Mouse (Mus musculus): ENCODE results near the gene Usp45.

Usp45 gene

DNA sequence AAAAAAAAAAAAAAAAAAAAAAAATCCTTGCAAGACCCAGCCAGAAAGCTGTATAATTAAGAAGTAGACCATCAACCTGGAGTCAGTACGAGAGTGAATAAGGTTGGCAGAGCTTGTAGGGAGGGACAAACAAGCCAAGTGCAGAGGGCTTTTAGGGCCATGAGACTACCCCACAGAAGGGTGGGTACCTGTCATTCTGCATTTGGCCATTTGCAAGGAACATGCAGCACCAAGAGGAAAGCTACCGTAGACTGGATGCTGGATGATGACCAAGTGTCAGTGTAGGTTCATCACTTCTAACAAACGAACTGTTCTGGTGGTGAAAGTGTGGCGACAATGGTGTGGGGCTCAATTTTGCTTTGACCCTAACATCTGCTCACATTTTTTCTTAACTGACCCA is 22.9 kb downstream of the Usp45 start:
- no peak for DNase-seq (ENCODE audit: low spot score in 2 of 2)

DNA sequence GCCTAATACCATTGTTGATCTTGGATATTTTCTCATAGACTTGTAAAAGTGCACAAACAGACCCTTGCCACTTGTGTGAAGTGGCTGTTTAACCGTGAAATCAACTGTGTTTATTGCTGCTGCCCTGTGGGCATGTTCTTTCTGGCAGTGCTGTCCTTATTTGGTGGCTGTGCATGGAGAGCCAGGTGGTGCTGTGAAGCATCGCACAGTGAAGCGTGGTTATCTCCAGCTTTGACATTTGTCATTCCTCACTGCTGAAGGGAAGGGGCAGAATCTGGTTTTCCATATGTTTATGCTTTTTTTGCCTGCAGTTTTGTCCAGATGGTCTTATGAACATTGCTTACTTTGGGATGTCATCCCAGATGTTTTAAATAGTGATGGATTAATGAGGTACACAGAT is 26.7 kb downstream of the Usp45 start:
- no peak for DNase-seq (ENCODE audit: low spot score in 2 of 2)

DNA sequence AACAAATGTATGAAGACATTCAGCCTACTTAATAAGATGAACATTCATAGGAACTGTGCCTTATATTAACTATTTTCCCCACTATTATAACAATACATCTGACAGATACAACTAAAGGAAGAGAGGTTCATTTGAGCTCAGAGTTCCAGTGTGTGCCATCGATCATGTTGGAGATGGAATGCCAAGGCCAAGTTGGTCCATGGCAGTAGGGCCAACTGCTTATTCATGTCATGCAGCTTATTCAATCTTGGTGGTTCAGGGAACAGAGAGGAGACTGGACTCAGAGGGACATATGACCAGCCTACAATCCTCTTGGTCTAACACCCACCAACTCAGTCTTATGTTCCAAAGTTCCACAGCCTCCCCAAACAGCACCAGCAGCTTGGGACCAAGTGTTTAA is 34.1 kb downstream of the Usp45 start:
- DNase-seq (ENCODE audit: low spot score in 2 of 2): no peak

DNA sequence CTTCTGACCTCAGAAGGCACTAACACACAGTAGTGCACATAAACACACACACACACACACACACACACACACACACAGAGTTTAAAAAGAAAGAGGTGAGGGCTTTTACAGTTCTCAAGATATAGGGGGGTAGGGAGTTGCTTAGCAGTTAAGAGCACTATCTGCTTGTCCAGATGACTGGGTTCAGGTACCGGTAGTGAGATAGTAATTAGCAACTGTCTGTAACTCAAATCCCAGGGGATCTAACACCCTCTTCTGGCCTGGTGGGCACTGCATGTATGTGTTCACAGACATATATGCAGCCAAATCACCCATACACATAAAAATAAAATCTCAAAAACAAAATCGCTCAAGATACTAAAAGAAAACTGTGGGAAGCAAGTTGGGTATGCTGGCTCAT is 34.7 kb downstream of the Usp45 start:
- no peak for DNase-seq (ENCODE audit: low spot score in 2 of 2)

DNA sequence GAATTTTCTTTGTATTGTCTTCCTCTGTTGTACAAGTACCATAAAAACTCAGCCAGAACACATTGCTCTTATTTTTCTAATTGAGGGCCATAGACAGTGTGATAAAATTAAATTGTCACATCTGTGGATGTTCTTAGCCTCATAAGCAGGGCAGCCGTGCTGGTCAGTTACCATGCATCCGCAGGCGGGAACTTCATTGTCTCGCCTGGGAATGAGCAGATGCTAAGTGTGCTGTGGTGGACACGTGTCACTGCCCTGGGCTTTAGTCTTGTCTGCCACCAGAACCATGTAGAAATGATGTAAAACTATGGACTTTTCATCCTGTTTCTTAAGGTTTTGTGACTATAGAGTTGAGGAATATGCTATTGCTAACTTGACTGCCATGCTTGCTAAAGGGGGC is 40.2 kb downstream of the Usp45 start:
- no peak for DNase-seq (ENCODE audit: low spot score in 2 of 2)

DNA sequence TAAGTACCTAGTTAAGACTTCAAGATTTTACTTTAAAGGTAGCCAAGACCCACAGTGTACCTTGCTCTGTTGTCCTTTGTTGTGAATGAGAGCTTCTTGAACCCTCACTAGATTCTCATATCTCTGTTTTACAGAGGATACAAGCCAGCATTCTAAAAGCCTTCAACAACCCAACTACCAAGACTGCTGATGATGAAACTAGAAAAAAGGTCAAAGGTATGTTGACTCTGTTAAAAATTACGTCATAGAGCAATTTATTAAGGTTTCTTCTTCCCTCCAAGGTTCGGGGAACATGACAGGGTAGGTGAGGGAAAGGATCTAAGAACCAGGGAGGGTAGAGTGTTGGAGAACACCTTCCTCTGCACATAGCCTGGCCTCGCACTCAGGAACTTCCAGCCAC is 43.7 kb downstream of the Usp45 start:
- DNase-seq (ENCODE audit: low spot score in 2 of 2): no peak

DNA sequence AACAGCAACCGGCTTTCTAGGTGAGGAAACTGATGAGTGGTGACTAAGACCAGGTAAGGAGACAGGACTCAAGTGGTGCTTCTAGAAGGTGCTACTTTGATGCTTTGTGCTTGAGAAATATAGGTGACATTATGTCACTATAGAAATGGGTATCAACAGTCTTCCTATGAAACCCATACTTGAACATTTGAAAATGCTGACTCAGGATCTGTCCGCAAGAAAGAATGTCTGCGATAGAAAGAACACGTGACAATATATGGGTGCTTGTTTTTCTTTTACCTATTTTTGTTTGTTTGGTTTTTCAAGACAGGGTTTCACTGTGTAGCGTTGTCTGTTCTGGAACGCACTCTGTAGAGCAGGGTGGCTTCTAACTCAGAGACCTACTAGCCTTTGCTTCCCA is 45.7 kb downstream of the Usp45 start:
- no peak for DNase-seq (ENCODE audit: low spot score in 2 of 2)

DNA sequence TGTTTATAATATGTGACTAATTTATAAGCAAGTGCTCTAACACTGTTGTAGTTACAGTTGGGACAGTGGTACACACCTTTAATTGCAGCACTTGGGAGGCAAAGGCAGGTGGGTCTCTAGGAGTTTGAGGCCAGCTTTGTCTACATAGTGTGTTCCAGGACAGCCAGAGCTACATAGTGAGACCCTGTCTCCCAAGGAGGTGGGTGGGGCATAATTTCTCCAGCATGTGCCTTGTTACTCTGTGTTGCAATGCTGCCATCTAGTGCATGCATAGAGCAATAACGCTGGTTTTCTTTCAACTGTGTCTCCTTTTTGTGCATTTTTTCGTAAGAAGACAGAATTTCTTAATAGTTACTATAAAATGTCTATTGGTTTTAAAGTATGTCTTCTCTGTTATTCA is 47.1 kb downstream of the Usp45 start:
- peak; percentile 29 to 37 for DNase-seq (ENCODE audit: low spot score in 2 of 2)

DNA sequence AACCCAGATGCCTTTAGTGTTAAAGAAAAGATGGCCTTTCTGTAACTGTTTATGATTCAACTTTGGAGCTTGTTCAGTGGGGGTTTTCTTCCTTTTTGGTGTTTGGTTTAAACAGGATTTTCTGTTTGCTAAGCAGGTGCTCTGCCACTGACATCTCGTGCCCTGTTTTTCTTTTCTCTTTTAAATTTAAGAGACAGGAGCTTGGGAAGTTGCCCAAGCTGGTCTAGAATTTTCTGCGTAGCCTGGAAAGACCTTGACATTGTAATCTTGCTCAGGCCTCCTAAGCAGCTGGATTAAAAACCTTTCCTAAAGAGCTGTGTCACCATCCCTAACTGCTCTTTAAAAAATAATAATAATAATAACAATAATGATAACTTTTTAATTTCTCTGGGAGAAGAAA is 59.7 kb downstream of the Usp45 start:
- DNase-seq (ENCODE audit: low spot score in 2 of 2): no peak

DNA sequence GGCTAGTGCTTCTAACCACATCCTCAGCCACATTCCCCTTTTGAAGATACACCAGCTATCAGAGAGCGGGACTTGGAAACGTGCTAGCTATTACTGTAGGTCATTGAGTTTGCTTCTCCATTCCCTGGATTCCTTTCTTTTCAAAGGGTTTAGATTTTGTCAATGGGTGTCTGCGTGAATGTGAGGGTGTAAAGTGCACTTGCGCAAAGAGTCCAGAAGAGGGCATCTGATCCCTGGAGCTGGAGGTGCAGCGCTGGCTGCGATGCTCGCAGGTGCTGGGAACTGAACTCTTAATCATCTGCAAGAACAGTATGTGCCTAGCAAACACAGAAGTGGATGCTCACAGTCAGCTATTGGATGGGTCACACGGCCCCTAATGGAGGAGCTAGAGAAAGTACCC is 65.9 kb downstream of the Usp45 start:
- no peak for DNase-seq (ENCODE audit: low spot score in 2 of 2)

DNA sequence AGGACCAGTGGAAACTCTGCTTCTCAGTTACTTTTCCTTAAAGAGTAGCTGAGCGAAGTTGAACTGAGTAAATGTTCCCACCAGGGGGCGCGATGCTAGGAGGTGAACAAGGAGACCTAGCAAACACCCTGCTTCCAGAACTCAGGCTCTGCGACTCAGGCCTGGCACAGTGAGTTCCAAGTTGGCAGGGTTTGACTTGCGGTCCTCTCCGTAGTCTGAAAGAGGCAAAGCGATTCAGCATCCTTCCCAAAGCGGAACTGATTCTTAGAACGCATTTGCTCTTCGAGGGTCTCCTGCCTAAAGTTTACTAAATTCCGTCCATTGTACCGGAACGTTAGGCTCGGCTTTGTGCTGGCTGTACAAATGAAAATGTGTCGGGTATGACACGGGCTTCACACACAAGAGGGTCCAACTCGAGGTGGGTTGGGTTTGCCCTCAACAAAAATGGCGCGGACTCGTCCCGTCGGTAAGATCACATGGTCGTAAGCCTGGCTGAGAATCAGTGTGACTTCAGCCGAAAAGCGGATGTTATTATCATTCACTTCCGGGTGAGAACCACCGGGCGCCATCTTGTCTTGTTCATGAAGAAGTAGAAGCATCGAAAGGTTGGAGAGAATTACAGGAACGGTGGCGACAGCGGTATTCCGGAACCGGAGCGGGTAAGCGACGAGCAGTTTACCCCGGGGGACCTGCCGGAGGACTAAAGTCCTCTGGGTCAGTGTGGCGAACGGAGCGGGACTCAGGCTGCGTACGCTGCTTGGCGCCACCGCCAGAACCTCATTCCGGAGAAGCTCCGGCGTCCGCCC is 80.7 kb downstream of the Usp45 start, which contains the start of gene Pnisr:
Pnisr (plus strand) TSS at position 103 of the 806 bp plus-strand sequence.
- DNase-seq (ENCODE audit: low spot score in 2 of 2): peak; percentile 93 to 97

DNA sequence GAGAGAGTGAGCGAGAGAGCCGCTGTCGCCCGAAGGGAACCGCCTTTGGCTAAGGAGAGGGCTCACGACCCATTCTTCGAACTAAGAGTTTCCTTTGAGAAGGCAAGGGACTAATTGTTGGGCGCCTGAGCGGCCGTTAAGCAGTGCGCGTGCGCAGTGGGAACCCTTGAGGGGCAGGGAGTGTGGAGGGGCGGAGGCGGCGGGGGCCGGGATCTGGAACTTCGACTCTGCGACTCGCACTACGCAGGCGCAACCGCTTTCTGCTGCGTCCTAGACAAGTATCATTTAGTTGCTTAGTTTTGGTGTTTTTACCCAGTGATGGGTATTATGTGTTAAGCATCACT is 81.3 kb downstream of the Usp45 start:
- DNase-seq (ENCODE audit: low spot score in 2 of 2): peak; percentile 85 to 90

DNA sequence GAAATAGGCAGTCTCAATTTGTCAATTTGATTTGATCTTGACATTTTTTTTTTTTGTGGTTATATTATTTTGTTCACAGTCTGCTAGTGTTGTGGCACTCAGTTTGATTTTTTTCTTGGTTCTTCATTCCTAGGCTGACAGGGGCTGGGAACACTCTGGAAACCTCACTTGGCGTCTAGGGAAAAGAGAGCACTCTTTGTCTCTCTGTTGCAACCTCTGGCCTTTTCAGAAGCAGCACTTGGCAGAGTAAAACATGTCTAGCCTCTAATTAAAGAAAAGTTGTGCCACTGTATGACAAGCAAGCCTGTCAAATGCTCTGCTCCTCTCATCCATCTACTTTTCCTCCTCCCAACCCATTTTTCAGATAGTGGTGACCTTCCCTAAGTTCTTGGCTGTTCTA is 90.5 kb downstream of the Usp45 start:
- DNase-seq (ENCODE audit: low spot score in 2 of 2): no peak

DNA sequence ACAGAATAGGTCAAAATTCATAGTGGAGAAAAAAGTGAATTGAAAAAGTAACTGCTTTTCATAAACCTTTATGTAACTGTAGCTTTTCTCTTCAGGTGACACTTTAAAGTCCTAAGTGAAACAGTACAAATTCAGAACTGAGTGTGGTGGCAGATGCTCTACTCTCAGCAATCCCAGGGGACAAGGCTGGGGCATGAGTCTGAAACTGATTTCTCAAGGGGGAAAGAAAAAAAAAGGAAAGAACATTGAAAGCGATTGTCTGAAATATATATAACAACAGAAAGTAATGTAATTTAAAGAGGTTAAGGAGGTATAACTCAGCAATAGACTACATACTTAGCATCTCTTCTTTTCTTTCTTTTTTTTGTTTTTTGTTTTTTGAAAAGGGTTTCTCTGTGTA is 98.3 kb downstream of the Usp45 start:
- no peak for DNase-seq (ENCODE audit: low spot score in 2 of 2)

DNA sequence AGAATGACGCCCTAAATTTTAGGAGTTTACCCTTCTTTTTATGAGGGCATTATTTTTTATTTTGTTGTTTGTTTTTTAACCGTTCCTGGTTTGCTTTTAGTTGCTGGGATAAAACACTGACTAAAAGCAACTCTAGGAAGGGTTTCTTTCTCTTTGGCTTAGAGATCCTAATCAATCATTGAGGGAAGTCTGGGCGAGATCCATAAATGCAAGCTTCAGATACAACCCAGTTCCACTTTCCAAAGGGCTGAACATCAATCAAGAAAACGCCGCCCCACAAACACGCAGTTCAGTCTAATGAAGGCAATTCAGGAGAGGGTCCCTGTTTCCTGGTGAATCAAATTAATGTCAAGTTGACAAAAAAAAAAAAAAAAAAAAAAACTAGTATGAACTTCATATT is 111.8 kb downstream of the Usp45 start:
- no peak for DNase-seq (ENCODE audit: low spot score in 2 of 2)

DNA sequence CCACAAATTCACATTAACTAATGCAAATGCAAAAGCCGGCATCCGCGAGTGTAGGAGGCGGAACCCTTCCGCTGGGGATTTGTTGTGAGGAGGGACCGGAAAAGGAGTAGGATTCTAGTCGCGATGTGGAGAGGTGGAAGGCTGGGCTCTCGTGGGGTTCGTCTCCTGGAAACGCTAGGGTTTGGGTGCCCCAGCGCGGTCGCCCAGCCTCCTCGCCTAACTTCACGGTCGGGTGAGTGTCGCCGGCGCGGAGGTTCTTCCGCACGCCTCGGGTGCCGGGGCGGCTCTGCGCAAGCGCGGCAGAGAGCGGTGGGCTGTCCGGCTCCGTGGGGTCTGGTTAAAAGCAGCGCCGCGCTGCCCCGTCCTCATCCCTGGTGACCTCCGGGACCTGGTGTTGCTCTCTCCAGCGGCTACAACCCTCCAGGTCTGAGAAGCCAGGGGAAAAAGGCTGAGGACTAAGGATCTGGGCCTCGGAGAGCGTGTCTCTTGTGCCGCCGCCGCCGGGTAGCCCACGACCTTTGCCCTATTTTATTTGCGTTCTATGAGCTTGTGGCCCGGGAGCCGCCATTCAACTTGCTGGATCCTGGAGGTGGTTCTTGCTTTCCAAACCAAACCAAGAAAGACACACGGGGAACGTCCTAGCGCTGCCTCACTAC is 112.7 kb downstream of the Usp45 start, which contains the start of gene Coq3:
Coq3 (plus strand) TSS at position 109 of the 656 bp plus-strand sequence.
- peak; percentile 88 to 91 for DNase-seq (ENCODE audit: low spot score in 2 of 2)

DNA sequence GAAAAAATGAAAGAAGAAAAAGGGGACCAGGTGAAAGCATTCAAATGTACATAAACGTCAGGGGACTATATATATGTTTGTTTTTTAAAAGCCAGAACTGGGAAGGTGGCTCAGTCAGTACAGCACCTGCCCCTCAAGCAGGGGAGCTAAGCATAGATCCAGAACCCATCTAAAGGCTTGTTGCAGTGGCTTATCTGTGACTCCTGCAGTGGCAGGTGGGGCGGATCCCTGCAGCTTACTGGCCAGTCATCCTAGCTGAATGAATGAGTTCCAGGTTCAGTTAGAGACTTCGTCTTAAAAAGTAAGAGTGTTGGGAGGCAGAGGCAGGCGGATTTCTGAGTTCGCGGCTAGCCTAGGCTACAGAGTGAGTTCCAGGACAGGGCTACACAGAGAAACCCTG is 115.8 kb downstream of the Usp45 start:
- no peak for DNase-seq (ENCODE audit: low spot score in 2 of 2)

DNA sequence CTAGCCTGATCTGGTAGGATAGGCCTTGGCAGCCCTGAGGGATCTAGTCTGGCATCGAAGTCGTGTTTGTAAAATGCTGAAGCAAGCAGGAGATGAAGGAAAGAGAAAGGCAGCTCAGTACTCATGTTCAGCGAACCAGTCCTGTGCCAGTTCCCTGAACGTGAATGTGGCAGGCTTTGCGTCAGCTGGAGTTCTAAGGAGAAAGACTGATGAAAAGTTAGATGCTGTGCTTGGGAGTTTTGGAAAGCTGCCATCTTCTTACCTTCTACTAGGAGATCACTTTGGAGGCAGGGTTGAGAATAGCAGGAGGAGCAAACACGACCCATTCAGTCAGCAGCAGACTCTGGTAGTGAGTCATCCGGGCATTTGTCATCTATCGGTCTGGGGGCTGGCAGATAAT is 118.9 kb downstream of the Usp45 start:
- no peak for DNase-seq (ENCODE audit: low spot score in 2 of 2)
